Mouse (Mus musculus) testis, postnatal 10 days (tissue): ENCODE measurements around the gene Lrrn4.

ENCODE experiments used
- DNase-seq: peaks from one replicate; pipeline ENCODE4 v3.0.0; 2021; ENCODE audit warnings: low spot score

Gene Lrrn4

GRCm38 (mm10) chr2:132871663-132872062 is 9.0 kb downstream of the Lrrn4 start:
- no peak for DNase-seq

- DNase-seq: no peak
Observed at GRCm38 (mm10) chr2:132870286-132870685, 10.4 kb downstream of the Lrrn4 start.

- DNase-seq: no peak
Observed at GRCm38 (mm10) chr2:132869682-132870081, 11.0 kb downstream of the Lrrn4 start.

DNA sequence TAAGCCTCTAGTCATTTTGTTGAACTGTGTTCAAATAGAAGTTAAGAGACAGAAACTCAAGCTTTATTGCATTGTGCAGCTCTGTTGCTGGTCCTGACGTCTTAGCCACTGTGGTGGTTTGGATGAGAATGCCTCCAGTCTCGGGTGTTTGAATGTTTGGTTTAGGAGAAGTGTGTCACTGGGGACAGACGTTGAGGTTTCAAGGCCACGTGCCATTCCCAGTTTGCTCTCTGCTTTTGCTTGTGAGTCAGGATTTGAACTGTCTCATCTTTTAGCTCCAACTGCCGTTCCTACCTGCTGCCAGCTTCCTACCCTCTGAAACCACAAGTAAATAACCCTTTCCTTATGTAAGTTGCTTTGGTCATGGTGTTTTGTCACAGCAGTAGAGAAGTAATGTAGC is 13.2 kb downstream of the Lrrn4 start:
- DNase-seq: no peak

- DNase-seq: no peak
Observed at GRCm38 (mm10) chr2:132863325-132863724, 17.4 kb downstream of the Lrrn4 start.

GRCm38 (mm10) chr2:132861456-132861855 is 19.2 kb downstream of the Lrrn4 start:
- DNase-seq: no peak

DNA sequence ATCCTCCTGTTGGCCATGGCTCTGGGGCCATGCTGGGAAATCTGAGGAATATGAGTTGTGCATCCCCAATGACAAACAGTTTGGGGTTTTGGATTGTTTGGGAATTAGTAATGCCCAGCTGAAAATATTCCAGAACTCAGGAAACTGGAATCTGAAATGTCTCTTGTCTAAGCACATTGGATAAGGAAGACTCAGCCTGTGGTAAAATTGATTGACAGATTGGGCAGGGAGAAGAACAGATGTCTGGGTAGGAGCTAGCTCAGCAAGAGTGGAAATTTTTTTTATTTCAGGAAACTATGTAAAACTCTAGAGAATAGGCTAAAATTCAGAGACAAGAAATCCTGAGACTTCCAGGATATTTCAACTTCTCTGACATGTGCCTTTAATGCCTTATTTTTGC is 20.3 kb downstream of the Lrrn4 start:
- DNase-seq: no peak

GRCm38 (mm10) chr2:132856333-132856732 is 24.4 kb downstream of the Lrrn4 start:
- DNase-seq: no peak

GRCm38 (mm10) chr2:132853051-132853450 is 27.6 kb downstream of the Lrrn4 start:
- no peak for DNase-seq

GRCm38 (mm10) chr2:132849141-132849540 is 31.6 kb downstream of the Lrrn4 start:
- DNase-seq: no peak

- DNase-seq: no peak
Observed at GRCm38 (mm10) chr2:132848361-132848760, 32.3 kb downstream of the Lrrn4 start.

DNA sequence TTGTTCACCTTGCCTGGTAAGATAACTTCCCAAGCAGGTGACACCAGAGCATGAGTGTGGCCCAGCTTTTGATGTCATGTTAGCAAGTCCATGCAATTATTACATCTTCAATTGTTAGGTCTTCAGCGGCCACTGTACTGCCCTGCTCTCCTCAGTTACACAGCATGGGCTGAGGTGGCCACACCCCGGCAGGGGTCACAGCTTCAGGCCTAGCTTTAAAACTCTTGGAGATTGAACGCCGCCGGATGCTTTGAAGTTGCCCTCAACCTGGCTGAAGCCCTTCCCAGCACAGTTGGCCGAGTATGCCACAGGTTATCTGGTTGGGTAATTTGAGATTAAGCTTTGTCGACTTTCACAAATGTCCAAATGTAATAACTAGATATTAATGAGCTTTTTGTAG is 33.1 kb downstream of the Lrrn4 start:
- DNase-seq: no peak

GRCm38 (mm10) chr2:132846407-132847358 is 34.0 kb downstream of the Lrrn4 start, which contains the start of gene Crls1:
TSS of gene Crls1 (plus strand) at chr2:132846666.
- DNase-seq: peak; percentile 97

GRCm38 (mm10) chr2:132841071-132841470 is 39.6 kb downstream of the Lrrn4 start:
- DNase-seq: no peak
